Mouse (Mus musculus) lung, embryonic 15.5 days (tissue): ENCODE measurements around the gene Gm26602. TPM values are rescaled to one million over a fixed set of nuclear protein-coding genes. Genes with fewer than 3 reads are reported as not detected.

ENCODE experiments used
- ATAC-seq: fragments of 200-750 bp; cut with Nextera tagmentation; 2 replicates; pipeline ENCODE4 v1.8.0; 2017; ENCODE audit warnings: moderate number of reproducible peaks, borderline replicate concordance; ENCODE audit not compliant: low FRiP score, low TSS enrichment; ENCODE audit errors: extremely low read depth
- H3K27ac ChIP-seq: fragments of 300-500 bp; sonication (generic); 2 replicates; pipeline ENCODE4 v1.5.1; 2015; ENCODE audit warnings: moderate library complexity, mild to moderate bottlenecking, inconsistent platforms
- H3K27me3 ChIP-seq: fragments of 300-500 bp; sonication (generic); 2 replicates; pipeline ENCODE4 v1.6.1; 2015; ENCODE audit warnings: inconsistent platforms
- H3K36me3 ChIP-seq: fragments of 300-500 bp; sonication (generic); 2 replicates; pipeline ENCODE4 v1.6.1; 2015; ENCODE audit warnings: inconsistent platforms
- H3K4me1 ChIP-seq: fragments of 300-500 bp; sonication (generic); 2 replicates; pipeline ENCODE4 v1.6.1; 2015; ENCODE audit warnings: inconsistent platforms
- H3K4me2 ChIP-seq: fragments of 300-500 bp; sonication (generic); 2 replicates; pipeline ENCODE4 v1.6.1; 2015; ENCODE audit warnings: inconsistent platforms, mild to moderate bottlenecking, moderate library complexity
- H3K4me3 ChIP-seq: fragments of 300-500 bp; sonication (generic); 2 replicates; pipeline ENCODE4 v1.5.1; 2015; ENCODE audit warnings: mild to moderate bottlenecking, inconsistent platforms
- H3K9ac ChIP-seq: fragments of 300-500 bp; sonication (generic); 2 replicates; pipeline ENCODE4 v1.6.1; 2015; ENCODE audit warnings: inconsistent platforms
- H3K9me3 ChIP-seq: fragments of 300-500 bp; sonication (generic); 2 replicates; pipeline ENCODE4 v1.6.1; 2016; ENCODE audit warnings: inconsistent platforms
- WGBS: fragments of 180-500 bp; shearing (Covaris S2); methylation state at CpG from one replicate; pipeline ENCODE4 v1.1.7; 2015; 5-methylcytosine and 5-hydroxymethylcytosine counted together
- polyA plus RNA-seq: library from polyadenylated mRNA; unstranded; fragments of >200 nt; fragmentation: Nextera tagmentation; extraction: Ambion mirVana; gene quantifications from 2 replicates; pipeline ENCODE4 v1.2.1, GENCODE M21; 2015

The Gm26602 gene
- polyA plus RNA-seq: 1.2 and 1.7 TPM in 2 replicates

DNA sequence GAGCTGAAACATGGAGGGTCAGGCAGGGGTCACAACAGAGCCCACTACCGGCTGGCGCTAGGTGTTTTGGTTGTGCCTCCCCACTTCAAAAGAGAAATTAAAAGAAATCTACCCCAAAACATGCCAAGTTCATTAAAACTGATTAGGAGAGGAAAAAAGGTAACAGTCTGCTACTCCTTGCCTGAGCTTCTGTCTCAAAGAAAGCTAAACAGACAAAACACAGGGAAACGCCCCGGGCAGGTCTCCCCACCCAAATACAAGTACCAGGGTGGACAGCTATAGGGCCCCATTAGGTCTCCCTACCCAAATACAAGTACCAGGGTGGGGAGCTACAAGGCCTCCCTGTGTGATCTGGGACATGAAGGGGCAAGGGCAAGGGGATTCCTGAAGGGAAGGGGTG lies at the start of gene Gm26602:
Gene Gm26602, plus strand, starts transcription at position 301 of the 400 bp plus-strand sequence.
- Histone ChIP-seq H3K4me1 (peaks cover 31% of the 10 kb centered on the region), H3K9ac (no peak within 1 kb of the TSS), H3K27me3 (no peaks in the 10 kb centered on the region), H3K36me3 (peaks cover 37% of the 10 kb centered on the region), H3K9me3 (no peaks in the 10 kb centered on the region), H3K4me2 (peak within 1 kb of the TSS; percentile 48; the same call in 1 of the 2 replicates), H3K4me3 (no peak within 1 kb of the TSS), H3K27ac (peak within 1 kb of the TSS; percentile 70; the same call in 1 of the 2 replicates)
- WGBS: 91% methylated on average over 4 of the region's 4 CpGs
- no peak for ATAC-seq

DNA sequence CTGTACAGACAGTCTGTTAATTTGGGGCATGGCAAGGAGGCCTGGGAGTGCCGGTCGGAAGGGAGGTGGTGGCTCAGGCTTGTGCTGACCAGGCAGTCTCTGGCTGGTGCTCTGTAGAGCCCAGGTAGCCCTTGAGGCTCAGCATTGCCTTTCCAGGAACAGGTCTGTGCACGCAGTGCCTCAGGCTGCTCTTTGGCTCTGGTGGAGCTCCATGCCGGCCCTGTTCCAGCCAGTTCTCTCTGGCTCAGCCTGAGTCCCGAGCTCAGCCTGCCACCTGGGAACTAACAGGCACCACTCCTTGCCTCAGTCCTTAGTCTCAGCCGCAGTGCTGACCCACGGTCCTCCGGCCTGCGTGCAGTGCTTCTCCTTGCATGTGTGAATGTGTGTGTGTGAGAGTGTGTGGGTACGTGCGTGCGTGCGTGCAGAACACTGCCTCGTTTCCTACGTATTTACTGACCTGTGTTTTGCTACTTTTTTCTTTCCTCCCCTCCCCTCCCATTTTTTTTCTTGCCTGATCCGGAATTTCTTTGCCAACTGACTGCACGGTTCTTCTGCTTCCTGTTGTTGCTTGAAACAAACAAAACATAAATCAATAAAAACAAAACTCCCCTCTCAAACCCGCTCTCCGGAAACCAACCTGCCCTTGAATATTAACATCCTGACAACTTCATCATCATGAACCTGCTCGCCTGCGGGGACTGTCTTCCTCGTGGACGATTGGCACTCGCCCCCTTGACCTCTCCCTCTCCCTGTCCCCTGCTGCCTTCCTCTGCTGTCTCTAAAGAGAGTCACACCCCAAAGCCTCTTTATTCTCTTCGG lies 49.2 kb upstream of the Gm26602 start:
- Histone ChIP-seq H3K36me3 (peaks cover 77% of the 10 kb centered on the region), H3K9ac (no peak overlapping the region), H3K4me3 (no peak overlapping the region), H3K4me2 (no peak overlapping the region), H3K27ac (no peak overlapping the region), H3K9me3 (no peaks in the 10 kb centered on the region), H3K4me1 (peaks cover 43% of the 10 kb centered on the region), H3K27me3 (no peaks in the 10 kb centered on the region)
- no peak for ATAC-seq
- WGBS: 64% methylated on average over 25 of the region's 25 CpGs

DNA sequence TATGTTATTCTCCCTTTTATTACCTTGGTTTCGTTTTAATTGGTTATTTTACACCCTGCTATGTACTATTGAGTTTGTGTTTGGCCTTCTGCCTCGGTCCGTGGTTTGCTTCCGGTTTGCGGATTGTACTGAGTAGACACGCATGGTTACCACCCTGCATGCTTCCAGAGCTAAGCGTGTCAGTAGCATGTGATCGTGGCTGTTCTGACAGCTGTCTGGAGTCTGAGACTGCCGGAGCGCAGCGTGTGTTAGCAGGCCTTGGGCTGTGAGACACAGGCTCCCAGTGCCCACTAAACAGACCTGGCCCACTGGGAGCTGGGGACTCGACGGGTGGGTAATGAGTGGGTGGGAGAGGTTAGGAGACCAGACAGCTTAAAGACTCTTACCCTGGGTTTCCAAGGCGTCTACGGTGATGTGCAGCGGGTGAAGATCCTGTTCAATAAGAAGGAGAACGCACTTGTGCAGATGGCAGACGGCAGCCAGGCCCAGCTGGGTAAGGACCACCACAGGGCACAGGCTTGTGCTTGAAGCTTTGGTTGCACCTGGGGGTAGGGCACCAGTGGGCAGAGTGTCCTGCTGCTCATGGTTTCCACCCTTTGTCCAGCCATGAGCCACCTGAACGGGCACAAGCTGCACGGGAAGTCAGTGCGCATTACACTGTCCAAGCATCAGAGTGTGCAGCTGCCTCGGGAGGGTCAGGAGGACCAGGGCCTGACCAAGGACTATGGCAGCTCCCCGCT lies 48.4 kb upstream of the Gm26602 start:
- ATAC-seq: no peak
- Histone ChIP-seq H3K27me3 (no peaks in the 10 kb centered on the region), H3K4me1 (peaks cover 35% of the 10 kb centered on the region), H3K4me3 (no peak overlapping the region), H3K27ac (no peak overlapping the region), H3K4me2 (no peak overlapping the region), H3K9me3 (no peaks in the 10 kb centered on the region), H3K36me3 (peaks cover 70% of the 10 kb centered on the region), H3K9ac (no peak overlapping the region)
- WGBS: 83% methylated on average over 23 of the region's 23 CpGs

DNA sequence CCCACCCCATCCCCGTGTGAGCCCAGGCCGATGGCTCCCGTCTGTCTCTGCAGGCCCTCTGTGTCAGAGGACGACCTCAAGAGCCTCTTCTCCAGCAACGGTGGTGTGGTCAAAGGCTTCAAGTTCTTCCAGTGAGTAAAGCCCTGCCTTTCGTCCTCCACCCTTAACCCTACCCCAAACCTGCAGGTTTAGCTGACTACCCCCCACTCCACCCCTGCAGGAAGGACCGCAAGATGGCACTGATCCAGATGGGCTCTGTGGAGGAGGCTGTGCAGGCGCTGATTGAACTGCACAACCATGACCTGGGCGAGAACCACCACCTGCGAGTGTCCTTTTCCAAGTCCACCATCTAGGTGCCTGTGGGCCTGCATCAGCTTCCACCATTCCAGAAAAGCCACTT lies 47.7 kb upstream of the Gm26602 start:
- Histone ChIP-seq H3K4me1 (peaks cover 28% of the 10 kb centered on the region), H3K36me3 (peaks cover 70% of the 10 kb centered on the region), H3K27ac (no peak overlapping the region), H3K9me3 (no peaks in the 10 kb centered on the region), H3K4me2 (no peak overlapping the region), H3K4me3 (no peak overlapping the region), H3K27me3 (no peaks in the 10 kb centered on the region), H3K9ac (no peak overlapping the region)
- WGBS: 52% methylated on average over 10 of the region's 10 CpGs
- no peak for ATAC-seq

DNA sequence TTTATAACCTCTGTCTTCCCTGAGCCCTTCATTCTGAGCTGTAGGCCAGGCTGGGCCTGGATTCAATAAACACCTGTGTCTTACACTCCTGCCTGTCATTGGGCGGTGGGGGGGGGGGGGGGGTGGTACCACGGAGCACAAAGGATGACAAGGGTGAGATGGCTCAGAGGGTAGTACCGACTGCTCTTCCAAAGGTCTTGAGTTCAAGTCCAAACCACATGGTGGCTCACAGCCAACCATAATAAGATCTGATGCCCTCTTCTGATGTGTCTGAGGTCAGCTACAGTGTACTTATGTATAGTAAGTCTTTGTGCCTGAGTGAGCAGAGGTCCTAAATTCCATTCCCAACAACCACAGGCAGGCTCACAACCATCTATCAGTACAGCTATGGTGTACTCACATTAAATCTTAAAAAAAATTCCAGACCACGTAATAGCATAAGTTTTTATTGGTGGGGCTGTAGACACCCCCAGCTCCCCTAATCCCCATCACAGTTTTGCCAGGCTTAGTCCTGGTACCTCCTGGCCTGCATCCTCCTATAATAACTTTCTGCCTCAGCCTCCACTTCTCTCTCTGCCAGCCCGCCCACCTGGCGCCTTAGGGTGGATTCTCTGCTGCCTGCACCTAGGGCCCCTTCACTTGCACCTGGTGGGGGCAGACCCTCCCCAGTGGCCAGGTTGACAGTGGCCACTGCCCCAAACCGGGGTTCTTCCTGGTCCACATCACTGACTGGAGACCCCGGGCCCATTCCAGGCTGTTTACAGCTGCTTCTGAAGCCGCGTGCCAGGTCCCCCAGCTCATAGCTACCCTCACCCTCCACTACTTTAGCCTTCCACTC lies 46.1 kb upstream of the Gm26602 start:
- H3K4me3 ChIP-seq: no peak overlapping the region
- 46% methylated on average over 10 of the region's 10 CpGs for WGBS
- no peak overlapping the region for H3K4me2 ChIP-seq
- no peaks in the 10 kb centered on the region for H3K27me3 ChIP-seq
- ATAC-seq: peak; percentile 4; the same call in 1 of the 2 replicates
- H3K4me1 ChIP-seq: peaks cover 12% of the 10 kb centered on the region
- no peaks in the 10 kb centered on the region for H3K9me3 ChIP-seq
- H3K36me3 ChIP-seq: peaks cover 60% of the 10 kb centered on the region
- no peak overlapping the region for H3K9ac ChIP-seq
- no peak overlapping the region; the same call in 1 of the 2 replicates for H3K27ac ChIP-seq

DNA sequence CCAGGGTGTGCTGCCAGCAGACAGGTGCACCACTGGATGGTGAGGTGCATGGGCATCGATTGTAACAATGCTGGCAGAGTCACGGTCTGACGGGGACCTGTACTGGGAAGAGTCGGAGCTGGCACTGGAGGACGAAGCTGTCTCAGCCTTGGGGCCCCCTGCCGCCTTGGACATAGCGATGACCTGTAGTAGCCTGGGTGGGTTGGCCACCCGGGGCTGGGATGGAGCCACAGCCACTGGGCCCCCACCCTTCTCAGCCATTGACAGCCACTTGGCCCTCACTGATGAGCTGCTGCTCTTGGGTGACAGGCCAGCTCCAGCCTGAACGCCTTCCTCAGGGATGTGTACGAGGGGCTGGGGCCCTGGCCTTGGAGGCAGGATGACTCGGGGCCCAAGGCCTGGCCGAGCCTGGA lies 45.5 kb upstream of the Gm26602 start:
- Histone ChIP-seq H3K36me3 (peaks cover 54% of the 10 kb centered on the region), H3K27ac (peak overlapping the region; percentile 2; the same call in 1 of the 2 replicates), H3K4me3 (no peak overlapping the region), H3K9me3 (no peaks in the 10 kb centered on the region), H3K9ac (no peak overlapping the region), H3K4me1 (peaks cover 6% of the 10 kb centered on the region), H3K27me3 (no peaks in the 10 kb centered on the region), H3K4me2 (no peak overlapping the region)
- ATAC-seq: peak; percentile 29
- WGBS: 57% methylated on average over 12 of the region's 12 CpGs

DNA sequence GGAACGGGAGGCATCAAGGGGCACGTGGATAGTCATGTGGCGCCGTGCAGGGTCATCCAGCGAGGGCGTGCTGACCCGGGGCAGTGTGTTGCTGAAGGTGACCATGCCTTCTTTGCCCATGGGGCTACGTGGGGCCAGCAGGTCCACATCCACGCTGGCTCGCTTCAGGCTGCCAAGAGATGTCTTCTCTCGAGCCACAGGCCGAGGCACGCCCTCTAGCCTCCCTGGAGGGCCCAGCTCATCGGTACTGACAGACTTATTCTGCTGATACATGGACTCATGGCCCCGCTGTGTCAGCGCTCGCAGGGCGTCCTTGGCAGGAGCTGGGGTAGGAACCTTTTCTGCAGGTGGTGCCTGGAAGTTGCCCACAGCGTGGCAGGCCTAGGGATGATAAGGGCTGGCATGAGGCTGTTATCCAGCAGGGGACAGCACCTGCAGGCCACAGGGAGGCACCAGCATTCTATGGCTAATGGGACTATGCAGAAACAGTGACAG lies 44.8 kb upstream of the Gm26602 start:
- Histone ChIP-seq H3K9ac (no peak overlapping the region), H3K9me3 (no peaks in the 10 kb centered on the region), H3K4me1 (peaks cover 5% of the 10 kb centered on the region; the same call in 1 of the 2 replicates), H3K4me3 (no peak overlapping the region), H3K27me3 (no peaks in the 10 kb centered on the region), H3K27ac (peak overlapping the region; percentile 2; the same call in 1 of the 2 replicates), H3K4me2 (no peak overlapping the region), H3K36me3 (peaks cover 47% of the 10 kb centered on the region)
- ATAC-seq: no peak
- 62% methylated on average over 19 of the region's 19 CpGs for WGBS

DNA sequence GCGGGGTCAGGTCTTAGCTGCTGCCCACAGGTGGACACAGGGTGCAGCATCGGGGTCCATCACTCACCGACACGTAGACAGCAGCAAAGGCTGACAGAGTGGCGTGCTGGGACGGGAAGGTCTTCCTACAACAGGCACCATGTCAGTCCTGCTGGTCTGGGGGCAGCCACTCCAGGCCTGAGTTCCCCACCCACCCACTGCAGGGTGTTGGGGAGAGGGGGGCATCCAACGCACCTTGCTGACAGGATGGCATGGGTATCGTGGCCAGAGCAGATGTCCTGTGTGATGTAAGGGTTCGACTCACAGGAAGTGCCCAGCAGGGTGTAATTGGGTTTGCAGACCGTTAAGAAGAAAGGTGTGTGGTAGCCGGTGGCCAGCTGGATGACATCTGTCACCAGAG lies 44.1 kb upstream of the Gm26602 start:
- ATAC-seq: no peak
- 74% methylated on average over 11 of the region's 11 CpGs for WGBS
- Histone ChIP-seq H3K4me2 (no peak overlapping the region), H3K4me1 (peaks cover 5% of the 10 kb centered on the region; the same call in 1 of the 2 replicates), H3K9me3 (no peaks in the 10 kb centered on the region), H3K27ac (no peak overlapping the region), H3K9ac (no peak overlapping the region), H3K4me3 (no peak overlapping the region), H3K36me3 (peaks cover 40% of the 10 kb centered on the region), H3K27me3 (no peaks in the 10 kb centered on the region)

DNA sequence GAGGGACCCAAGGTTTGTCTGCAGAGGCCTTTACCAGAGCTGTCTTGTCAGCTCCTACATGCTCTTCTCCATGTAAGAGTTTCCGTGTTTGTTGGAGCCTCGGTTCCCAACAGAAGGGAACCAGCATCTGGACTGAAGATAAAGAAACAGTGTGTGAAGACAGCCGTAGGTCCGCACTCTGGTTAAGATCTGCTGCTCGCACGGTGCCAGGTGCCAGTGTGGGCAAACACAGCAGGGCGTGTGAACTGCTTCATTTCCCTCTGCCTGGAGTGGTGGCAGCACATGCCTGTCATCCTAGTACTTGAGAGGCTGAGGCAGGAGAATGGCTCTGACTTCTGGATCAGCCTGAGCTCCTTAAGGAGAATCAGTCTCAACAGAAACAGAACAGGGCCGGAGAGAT lies 38.8 kb upstream of the Gm26602 start:
- H3K4me2 ChIP-seq: no peak overlapping the region
- no peak overlapping the region for H3K27ac ChIP-seq
- H3K9ac ChIP-seq: no peak overlapping the region
- peaks cover 17% of the 10 kb centered on the region for H3K4me1 ChIP-seq
- no peaks in the 10 kb centered on the region for H3K36me3 ChIP-seq
- no peaks in the 10 kb centered on the region for H3K9me3 ChIP-seq
- no peak overlapping the region for H3K4me3 ChIP-seq
- 87% methylated on average over 8 of the region's 8 CpGs for WGBS
- no peak for ATAC-seq
- H3K27me3 ChIP-seq: no peaks in the 10 kb centered on the region

DNA sequence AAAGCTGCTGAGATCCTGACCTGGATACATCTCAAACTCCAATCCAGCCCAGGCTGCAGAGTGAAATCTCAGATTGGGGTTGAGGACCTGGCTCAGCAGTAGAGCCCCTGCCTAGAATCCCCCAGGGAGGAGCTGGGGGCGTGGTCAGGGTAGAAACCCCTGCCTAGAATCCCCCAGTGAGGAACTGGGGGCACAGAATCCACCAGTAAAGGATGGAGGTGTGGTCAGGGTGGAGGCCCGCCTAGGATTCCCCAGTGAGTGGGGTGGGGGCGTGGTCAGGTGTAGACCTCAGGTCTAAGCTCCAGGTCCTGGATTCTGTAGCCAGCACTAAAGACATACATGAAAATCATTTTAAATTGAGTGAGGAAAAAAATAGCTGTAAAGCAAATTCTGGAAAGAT lies 37.8 kb upstream of the Gm26602 start:
- H3K27ac ChIP-seq: no peak overlapping the region
- H3K36me3 ChIP-seq: no peaks in the 10 kb centered on the region
- H3K9ac ChIP-seq: no peak overlapping the region
- WGBS: 41% methylated on average over 3 of the region's 3 CpGs
- peaks cover 20% of the 10 kb centered on the region for H3K4me1 ChIP-seq
- no peaks in the 10 kb centered on the region for H3K9me3 ChIP-seq
- no peaks in the 10 kb centered on the region for H3K27me3 ChIP-seq
- peak overlapping the region; percentile 52; the same call in 1 of the 2 replicates for H3K4me3 ChIP-seq
- peak overlapping the region; percentile 87 for H3K4me2 ChIP-seq
- ATAC-seq: no peak

DNA sequence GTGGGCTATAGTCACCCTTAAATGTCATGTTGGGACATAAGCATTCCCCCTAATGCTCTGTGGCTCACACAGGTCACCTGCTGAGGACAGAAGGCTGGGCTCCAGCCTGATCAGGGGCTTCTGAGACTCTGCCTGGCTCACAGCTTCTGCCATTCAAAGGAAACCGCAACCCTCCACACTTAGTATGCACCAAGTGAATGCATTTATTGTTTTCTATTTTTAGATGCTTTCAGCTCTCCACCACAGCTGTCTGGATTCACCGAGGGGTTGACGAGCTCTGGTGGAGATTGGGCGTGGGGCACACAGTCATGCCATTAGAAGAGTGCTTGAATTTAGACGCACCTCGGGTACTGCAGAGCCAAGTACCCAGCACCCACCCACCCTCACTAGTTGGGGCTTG lies 37.3 kb upstream of the Gm26602 start:
- ATAC-seq: no peak
- WGBS: 11% methylated on average over 6 of the region's 6 CpGs
- no peaks in the 10 kb centered on the region for H3K9me3 ChIP-seq
- peaks cover 20% of the 10 kb centered on the region for H3K4me1 ChIP-seq
- no peaks in the 10 kb centered on the region for H3K27me3 ChIP-seq
- peak overlapping the region; percentile 87 for H3K4me2 ChIP-seq
- peak overlapping the region; percentile 52 for H3K4me3 ChIP-seq
- H3K27ac ChIP-seq: no peak overlapping the region
- no peak overlapping the region for H3K9ac ChIP-seq
- H3K36me3 ChIP-seq: no peaks in the 10 kb centered on the region
